Mouse (Mus musculus) limb, embryonic 11.5 days (tissue): ENCODE measurements around the gene Slc35e4. TPM values are rescaled to one million over a fixed set of nuclear protein-coding genes. Genes with fewer than 3 reads are reported as not detected.

Source experiments
- ATAC-seq: fragments of 200-750 bp; cut with Nextera tagmentation; 2 replicates; pipeline ENCODE4 v1.8.0; 2017; ENCODE audit warnings: low read depth; ENCODE audit not compliant: insufficient number of reproducible peaks, low FRiP score, low TSS enrichment
- DNase-seq: peaks from one replicate; pipeline ENCODE4 v3.0.0-alpha.2; 2015; ENCODE audit warnings: low spot score
- H3K27ac ChIP-seq: fragments of 300-500 bp; sonication (generic); replicated peaks from 2 replicates; pipeline ENCODE4 v1.5.1; 2014; ENCODE audit warnings: low read depth, mild to moderate bottlenecking, low read length
- H3K27me3 ChIP-seq: fragments of 300-500 bp; sonication (generic); 2 replicates; pipeline ENCODE4 v1.6.1; 2014; ENCODE audit warnings: mild to moderate bottlenecking, low read length, mixed read lengths; ENCODE audit not compliant: control insufficient read depth, insufficient read depth
- H3K36me3 ChIP-seq: fragments of 300-500 bp; sonication (generic); 2 replicates; pipeline ENCODE4 v1.6.1; 2014; ENCODE audit warnings: mild to moderate bottlenecking, low read length, moderate library complexity, mixed read lengths; ENCODE audit not compliant: control insufficient read depth, insufficient read depth
- H3K4me1 ChIP-seq: fragments of 300-500 bp; sonication (generic); 2 replicates; pipeline ENCODE4 v1.6.1; 2014; ENCODE audit warnings: low read length, mixed read lengths; ENCODE audit not compliant: control insufficient read depth, insufficient read depth
- H3K4me2 ChIP-seq: fragments of 300-500 bp; sonication (generic); 2 replicates; pipeline ENCODE4 v1.6.1; 2014; ENCODE audit warnings: low read depth, mild to moderate bottlenecking, moderate library complexity; ENCODE audit not compliant: severe bottlenecking
- H3K4me3 ChIP-seq: fragments of 300-500 bp; sonication (generic); 2 replicates; pipeline ENCODE4 v1.5.1; 2014; ENCODE audit warnings: low read depth, low read length
- H3K9ac ChIP-seq: fragments of 300-500 bp; sonication (generic); 2 replicates; pipeline ENCODE4 v1.6.1; 2014; ENCODE audit warnings: mild to moderate bottlenecking, low read length
- H3K9me3 ChIP-seq: fragments of 300-500 bp; sonication (generic); 2 replicates; pipeline ENCODE4 v1.6.1; 2016; ENCODE audit warnings: low read length; ENCODE audit not compliant: control insufficient read depth
- WGBS: fragments of 180-500 bp; shearing (Covaris S2); extraction: QIAGEN DNeasy Blood & Tissue Kit; methylation state at CpG from one replicate; pipeline ENCODE4 v1.1.7; 2014; 5-methylcytosine and 5-hydroxymethylcytosine counted together
- polyA plus RNA-seq: library from polyadenylated mRNA; unstranded; fragments of >200 nt; fragmentation: Nextera tagmentation; extraction: Ambion mirVana; gene quantifications from 2 replicates; pipeline ENCODE4 v1.2.1, GENCODE M21; 2014

The Slc35e4 gene
- polyA plus RNA-seq, 1 experiment from 2014 or later: 1.7 TPM

- no peak for DNase-seq
- no peaks in the 10 kb centered on the region for H3K27me3 ChIP-seq
- no peaks in the 10 kb centered on the region for H3K9me3 ChIP-seq
- no peaks in the 10 kb centered on the region; the same call in 1 of the 2 replicates for H3K4me1 ChIP-seq
- ATAC-seq: no peak
- no peak overlapping the region for H3K9ac ChIP-seq
- WGBS: 86% methylated on average over 10 of the region's 10 CpGs
- no peak overlapping the region for H3K4me3 ChIP-seq
- H3K27ac ChIP-seq: no peak overlapping the region
- H3K4me2 ChIP-seq: no peak overlapping the region
- H3K36me3 ChIP-seq: no peaks in the 10 kb centered on the region
Observed at GRCm38 (mm10) chr11:3925916-3926315, 11.5 kb upstream of the Slc35e4 start.

DNA sequence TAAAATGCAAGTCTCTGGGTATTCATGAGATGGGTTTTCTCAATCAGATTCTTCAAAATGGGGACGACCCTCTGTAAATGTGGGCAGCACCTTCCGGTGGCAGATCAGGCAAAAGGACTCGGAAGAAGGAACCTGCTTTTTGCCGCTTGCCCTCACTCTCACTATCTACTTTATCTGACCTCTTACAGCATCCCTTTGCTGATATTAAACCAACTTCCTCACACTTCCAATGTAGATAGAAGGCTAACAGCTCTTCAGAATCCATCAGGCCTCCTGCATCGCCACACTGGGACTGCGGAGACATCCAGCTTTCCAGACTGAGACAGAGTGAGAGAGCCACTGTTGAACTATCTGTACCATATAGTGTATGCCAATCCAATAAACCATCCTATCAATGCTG is 8.3 kb upstream of the Slc35e4 start:
- WGBS: 90% methylated on average over 6 of the region's 6 CpGs
- no peak for ATAC-seq
- H3K4me1 ChIP-seq: no peaks in the 10 kb centered on the region
- H3K9ac ChIP-seq: no peak overlapping the region
- H3K4me3 ChIP-seq: no peak overlapping the region
- no peak for DNase-seq
- no peaks in the 10 kb centered on the region for H3K36me3 ChIP-seq
- H3K9me3 ChIP-seq: no peaks in the 10 kb centered on the region
- no peak overlapping the region for H3K27ac ChIP-seq
- H3K27me3 ChIP-seq: no peaks in the 10 kb centered on the region
- no peak overlapping the region for H3K4me2 ChIP-seq

DNA sequence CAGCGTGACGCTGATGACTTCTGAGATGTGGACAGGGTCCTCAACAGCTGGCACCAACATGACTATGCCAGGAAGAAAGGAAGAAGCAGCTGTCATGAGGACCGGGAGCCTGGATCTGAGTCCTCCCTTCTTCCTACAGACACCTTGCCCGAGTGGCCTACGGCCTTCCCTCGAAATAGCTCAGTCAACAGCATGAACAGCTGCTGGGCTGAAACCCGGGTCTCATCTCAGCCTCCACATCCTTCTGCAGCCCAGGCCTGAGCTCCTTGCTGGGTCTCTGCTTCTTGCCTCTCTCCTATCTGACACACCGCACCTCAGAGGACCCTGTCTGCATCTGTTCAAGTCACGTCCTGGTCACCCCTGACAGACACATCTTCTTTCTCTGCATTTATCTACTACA is 7.7 kb upstream of the Slc35e4 start:
- Histone ChIP-seq H3K4me1 (no peaks in the 10 kb centered on the region), H3K9me3 (no peaks in the 10 kb centered on the region), H3K27ac (no peak overlapping the region), H3K9ac (no peak overlapping the region), H3K4me3 (no peak overlapping the region), H3K36me3 (no peaks in the 10 kb centered on the region), H3K27me3 (no peaks in the 10 kb centered on the region), H3K4me2 (no peak overlapping the region)
- ATAC-seq (no peak), DNase-seq (no peak)
- WGBS: 92% methylated on average over 9 of the region's 9 CpGs

DNA sequence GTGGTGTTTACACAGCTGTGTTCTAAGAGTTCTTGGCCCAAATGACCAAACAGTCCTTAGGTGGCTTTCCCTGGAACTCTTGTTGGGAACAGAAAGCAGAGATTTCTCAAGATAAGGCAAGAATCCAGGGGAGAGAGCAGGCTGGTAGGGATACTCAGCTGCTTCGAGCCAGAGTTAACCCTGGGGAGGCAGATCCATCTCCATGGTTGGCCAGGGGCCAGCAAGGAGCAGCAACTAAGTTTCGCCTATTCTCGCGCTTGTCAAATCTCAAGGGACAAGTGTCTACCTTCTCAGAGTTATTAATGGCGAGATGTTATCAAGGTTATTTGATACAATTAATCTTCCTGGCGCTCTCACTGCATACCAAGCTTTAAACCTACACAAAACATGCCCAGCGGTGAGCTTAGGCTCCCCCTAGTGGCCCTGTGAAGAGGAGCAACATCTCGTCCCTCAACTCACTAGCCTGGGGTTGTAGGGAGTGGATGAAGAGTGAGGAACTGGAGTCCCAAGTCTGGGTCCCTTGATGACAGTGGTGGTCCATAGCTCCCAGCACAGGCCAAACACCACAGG is 6.9 kb upstream of the Slc35e4 start:
- H3K9me3 ChIP-seq: no peaks in the 10 kb centered on the region
- H3K4me2 ChIP-seq: no peak overlapping the region
- no peak for ATAC-seq
- no peaks in the 10 kb centered on the region for H3K27me3 ChIP-seq
- no peak overlapping the region for H3K9ac ChIP-seq
- H3K4me3 ChIP-seq: no peak overlapping the region
- DNase-seq: peak; percentile 61
- no peaks in the 10 kb centered on the region for H3K36me3 ChIP-seq
- no peak overlapping the region for H3K27ac ChIP-seq
- 34% methylated on average over 8 of the region's 8 CpGs for WGBS
- H3K4me1 ChIP-seq: no peaks in the 10 kb centered on the region

DNA sequence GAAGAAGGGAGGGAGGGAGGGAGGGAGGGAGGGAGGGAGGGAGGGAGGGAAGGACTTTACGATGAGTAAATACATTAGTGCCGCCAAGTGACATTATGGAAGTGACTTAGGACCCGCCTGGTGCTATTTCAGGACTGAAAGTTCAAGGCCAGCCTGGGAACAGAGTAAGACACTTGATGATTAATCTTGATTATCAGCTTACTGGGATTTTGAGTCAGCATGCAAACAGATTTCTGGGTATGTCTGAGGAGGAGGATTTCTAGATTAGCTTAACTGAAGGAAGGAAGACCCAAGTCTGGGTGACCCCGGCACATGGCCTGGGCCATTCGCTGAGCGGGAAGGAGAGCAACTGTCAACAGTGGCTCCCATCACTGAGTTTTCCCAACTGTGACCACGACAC is 6.0 kb upstream of the Slc35e4 start:
- H3K27ac ChIP-seq: no peak overlapping the region
- WGBS: 90% methylated on average over 7 of the region's 7 CpGs
- no peak overlapping the region for H3K9ac ChIP-seq
- H3K27me3 ChIP-seq: no peaks in the 10 kb centered on the region
- no peaks in the 10 kb centered on the region for H3K9me3 ChIP-seq
- H3K4me3 ChIP-seq: no peak overlapping the region
- H3K36me3 ChIP-seq: no peaks in the 10 kb centered on the region
- no peaks in the 10 kb centered on the region for H3K4me1 ChIP-seq
- no peak for DNase-seq
- no peak for ATAC-seq
- H3K4me2 ChIP-seq: no peak overlapping the region

- no peak for ATAC-seq
- H3K9me3 ChIP-seq: no peaks in the 10 kb centered on the region
Observed at GRCm38 (mm10) chr11:3918738-3919137, 4.3 kb upstream of the Slc35e4 start.

DNA sequence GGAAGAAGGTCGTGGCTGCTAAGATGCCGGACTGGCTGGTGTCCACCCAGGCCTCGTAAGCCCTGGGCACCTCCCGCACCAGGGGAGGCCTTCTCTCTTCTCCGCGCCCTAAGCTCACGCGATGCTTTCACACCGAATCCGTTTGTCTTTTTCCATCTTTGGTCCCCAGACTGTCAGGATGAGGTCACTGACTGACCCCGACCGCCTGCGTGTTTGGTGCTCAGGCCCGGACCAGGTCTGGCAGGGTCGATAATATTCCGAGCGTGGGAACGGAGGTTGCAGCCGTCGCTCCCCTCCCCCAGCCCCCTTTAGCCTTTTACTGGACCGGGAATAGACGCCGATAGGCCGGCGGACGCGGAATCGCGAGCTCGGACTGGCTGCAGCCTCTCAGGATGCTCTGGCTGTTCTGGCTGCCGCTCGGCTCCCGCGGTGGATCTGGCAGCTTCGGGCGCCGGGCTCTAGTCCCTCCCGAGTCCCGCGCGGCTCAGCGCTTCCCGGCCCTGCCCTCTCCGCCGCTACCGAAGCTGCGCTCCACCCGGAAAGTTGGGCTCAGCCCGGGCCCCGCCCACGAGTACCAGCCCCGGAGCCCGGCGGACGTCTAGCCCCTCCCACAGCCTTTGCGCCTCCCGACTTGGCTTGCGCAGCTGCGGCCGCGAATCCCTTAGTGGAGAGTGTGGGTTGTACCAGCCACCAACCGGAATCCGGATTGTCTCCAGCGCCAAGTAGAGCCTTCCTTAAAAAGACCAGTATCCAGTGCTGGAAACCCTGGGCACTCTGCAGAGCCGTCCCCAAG is 952 bp downstream of the Slc35e4 start:
- peak overlapping the region; percentile 83 for H3K4me2 ChIP-seq
- under 1% methylated on average over 63 of the region's 65 CpGs for WGBS
- H3K9me3 ChIP-seq: no peaks in the 10 kb centered on the region
- no peaks in the 10 kb centered on the region for H3K36me3 ChIP-seq
- H3K4me1 ChIP-seq: peaks cover 8% of the 10 kb centered on the region
- ATAC-seq: peak; percentile 59
- peaks cover 11% of the 10 kb centered on the region for H3K27me3 ChIP-seq
- DNase-seq: peak; percentile 86
- peak overlapping the region; percentile 45 for H3K4me3 ChIP-seq
- 0 out of 2 replicates have a peak overlapping the region, but pooled peaks have one; percentile 10 for H3K27ac ChIP-seq
- H3K9ac ChIP-seq: peak overlapping the region; percentile 50

More at GRCm38 (mm10) chr11:3918738-3919137, 4.3 kb upstream of the Slc35e4 start:
- no peak overlapping the region for H3K9ac ChIP-seq
- 73% methylated on average over 1 of the region's 1 CpGs for WGBS
- no peaks in the 10 kb centered on the region for H3K27me3 ChIP-seq
- no peak overlapping the region for H3K4me2 ChIP-seq
- no peak for DNase-seq
- no peaks in the 10 kb centered on the region for H3K36me3 ChIP-seq
- H3K4me3 ChIP-seq: no peak overlapping the region
- no peaks in the 10 kb centered on the region for H3K4me1 ChIP-seq
- no peak overlapping the region for H3K27ac ChIP-seq

DNA sequence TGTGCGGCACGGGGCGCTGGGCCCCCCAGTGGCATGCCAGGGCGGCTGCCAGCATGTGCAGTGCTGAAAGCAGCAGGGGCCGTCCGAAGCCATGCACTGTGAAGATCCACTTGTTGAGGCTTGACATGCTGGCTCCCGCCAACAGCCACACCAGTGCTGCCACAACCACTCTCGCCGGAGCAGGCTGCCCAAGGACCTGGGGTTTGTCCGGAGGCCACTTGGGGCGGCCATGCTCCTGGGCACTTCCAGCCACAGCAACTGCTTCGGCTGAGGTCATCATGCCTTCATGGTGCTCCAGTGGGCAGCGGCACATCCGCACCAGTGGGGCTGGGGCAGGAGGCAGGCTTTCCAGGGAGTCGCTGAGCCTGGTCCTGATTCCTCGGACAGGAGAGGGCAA is 1.6 kb downstream of the Slc35e4 start:
- Histone ChIP-seq H3K4me3 (peak overlapping the region; percentile 45), H3K27ac (no peak overlapping the region), H3K36me3 (no peaks in the 10 kb centered on the region), H3K27me3 (peaks cover 11% of the 10 kb centered on the region), H3K9ac (0 out of 2 replicates have a peak overlapping the region, but pooled peaks have one; percentile 22), H3K9me3 (no peaks in the 10 kb centered on the region), H3K4me1 (peaks cover 8% of the 10 kb centered on the region), H3K4me2 (peak overlapping the region; percentile 83)
- DNase-seq: no peak
- no peak; the same call in 1 of the 2 replicates for ATAC-seq
- WGBS: 5% methylated on average over 16 of the region's 16 CpGs
